Mouse (Mus musculus): Measurements from ENCODE around the gene Nog.

The Nog gene

GRCm38 (mm10) chr11:89265080-89265479, 37.1 kb downstream of the Nog start:
- DNase-seq, result no peak

GRCm38 (mm10) chr11:89259338-89259915, 42.7 kb downstream of the Nog start:
- no peak for DNase-seq

- DNase-seq, result no peak
Observed at GRCm38 (mm10) chr11:89257893-89258292, 44.2 kb downstream of the Nog start.

GRCm38 (mm10) chr11:89253973-89254372, 48.2 kb downstream of the Nog start:
- no peak for DNase-seq

Measured in lung, postnatal 36 days (tissue).